Mouse (Mus musculus): Measurements from ENCODE around the gene Gm42715. TPM values are rescaled to one million over a fixed set of nuclear protein-coding genes. Genes with fewer than 3 reads are reported as not detected.

The Gm42715 gene
- polyA plus RNA-seq, 1 experiment: 7.8 TPM

DNA sequence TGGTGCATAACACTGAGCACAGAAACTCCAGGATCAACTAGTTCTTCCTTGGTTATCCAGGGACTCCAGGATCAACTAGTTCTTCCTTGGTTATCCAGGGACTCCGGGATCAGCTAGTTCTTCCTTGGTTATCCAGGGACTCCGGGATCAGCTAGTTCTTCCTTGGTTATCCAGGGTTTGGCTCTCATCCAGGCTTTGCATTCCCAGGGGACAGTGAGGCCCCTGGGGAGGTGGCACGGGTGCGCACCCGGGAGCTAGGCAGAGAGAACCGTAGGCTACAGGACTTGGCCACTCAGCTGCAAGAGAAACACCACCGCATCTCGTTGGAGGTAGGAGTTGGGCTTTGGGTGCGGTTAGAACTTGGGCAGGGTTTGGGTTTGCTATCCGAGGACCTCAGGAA, 71.7 kb downstream of the Gm42715 start:
- WGBS: 93% methylated on average over 10 of the region's 10 CpGs
- H3K4me1 ChIP-seq (ENCODE audit: control insufficient read depth, insufficient read depth, low read length): peaks cover 2% of the 10 kb centered on the region
- no peak overlapping the region for H3K4me3 ChIP-seq (replicated peaks; ENCODE audit: control insufficient read depth, low read depth, low read length)
- H3K27ac ChIP-seq (ENCODE audit: control insufficient read depth, insufficient read depth, low read depth, low read length, poor library complexity): no peak overlapping the region
- no peak for TF ChIP-seq CTCF (IDR thresholded peaks at IDR 0.05; ENCODE audit: control insufficient read depth, insufficient read depth, low read length)
- TF ChIP-seq POLR2A (IDR thresholded peaks at IDR 0.05; ENCODE audit: borderline replicate concordance, control insufficient read depth, low read depth, low read length): no peak

DNA sequence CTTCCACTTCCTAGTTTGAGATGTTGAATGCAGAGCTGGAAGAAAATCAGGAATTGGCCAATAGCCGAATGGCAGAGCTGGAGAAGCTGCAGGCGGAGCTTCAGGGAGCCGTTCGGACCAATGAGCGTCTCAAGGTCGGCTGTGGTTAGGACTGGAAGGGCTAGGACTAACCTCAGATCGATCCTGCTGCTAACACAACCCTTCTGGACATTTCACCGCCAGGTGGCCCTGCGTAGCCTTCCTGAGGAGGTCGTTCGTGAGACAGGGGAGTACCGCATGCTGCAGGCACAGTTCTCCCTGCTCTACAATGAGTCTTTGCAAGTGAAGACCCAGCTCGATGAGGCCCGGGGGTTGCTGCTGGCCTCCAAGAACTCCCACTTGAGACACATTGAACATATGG, 73.2 kb downstream of the Gm42715 start:
- no peak for TF ChIP-seq CTCF (IDR thresholded peaks at IDR 0.05; ENCODE audit: control insufficient read depth, insufficient read depth, low read length)
- no peak for TF ChIP-seq POLR2A (IDR thresholded peaks at IDR 0.05; ENCODE audit: borderline replicate concordance, control insufficient read depth, low read depth, low read length)

DNA sequence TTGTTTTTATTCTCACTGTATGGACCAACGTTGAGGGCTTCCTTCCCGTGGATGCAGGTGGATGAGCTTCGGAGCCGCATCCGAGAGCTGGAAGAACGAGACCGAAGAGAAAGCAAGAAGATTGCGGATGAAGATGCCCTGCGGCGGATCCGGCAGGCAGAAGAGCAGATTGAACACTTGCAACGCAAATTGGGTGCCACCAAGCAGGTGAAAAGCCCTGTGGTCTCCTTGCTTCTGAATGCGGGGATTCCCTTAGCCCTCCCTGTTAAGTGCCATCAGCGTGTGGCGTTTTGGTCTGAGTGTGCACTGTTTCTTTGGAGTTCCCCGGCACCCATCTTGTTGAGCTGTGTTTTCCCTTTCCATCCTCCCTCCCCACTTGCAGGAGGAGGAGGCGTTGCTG, 77.4 kb downstream of the Gm42715 start:
- Histone ChIP-seq H3K27ac (ENCODE audit: control insufficient read depth, insufficient read depth, low read depth, low read length, poor library complexity) (no peak overlapping the region), H3K4me3 (replicated peaks; ENCODE audit: control insufficient read depth, low read depth, low read length) (no peak overlapping the region), H3K4me1 (ENCODE audit: control insufficient read depth, insufficient read depth, low read length) (no peaks in the 10 kb centered on the region)
- 96% methylated on average over 17 of the region's 17 CpGs for WGBS
- TF ChIP-seq POLR2A (IDR thresholded peaks at IDR 0.05; ENCODE audit: borderline replicate concordance, control insufficient read depth, low read depth, low read length) (no peak), CTCF (IDR thresholded peaks at IDR 0.05; ENCODE audit: control insufficient read depth, insufficient read depth, low read length) (no peak)

More for the DNA sequence above, 73.2 kb downstream of the Gm42715 start:
- Histone ChIP-seq H3K4me3 (replicated peaks; ENCODE audit: control insufficient read depth, low read depth, low read length) (no peak overlapping the region), H3K4me1 (ENCODE audit: control insufficient read depth, insufficient read depth, low read length) (no peaks in the 10 kb centered on the region; the same call in 1 of the 2 replicates), H3K27ac (ENCODE audit: control insufficient read depth, insufficient read depth, low read depth, low read length, poor library complexity) (no peak overlapping the region)
- WGBS: 94% methylated on average over 14 of the region's 14 CpGs

DNA sequence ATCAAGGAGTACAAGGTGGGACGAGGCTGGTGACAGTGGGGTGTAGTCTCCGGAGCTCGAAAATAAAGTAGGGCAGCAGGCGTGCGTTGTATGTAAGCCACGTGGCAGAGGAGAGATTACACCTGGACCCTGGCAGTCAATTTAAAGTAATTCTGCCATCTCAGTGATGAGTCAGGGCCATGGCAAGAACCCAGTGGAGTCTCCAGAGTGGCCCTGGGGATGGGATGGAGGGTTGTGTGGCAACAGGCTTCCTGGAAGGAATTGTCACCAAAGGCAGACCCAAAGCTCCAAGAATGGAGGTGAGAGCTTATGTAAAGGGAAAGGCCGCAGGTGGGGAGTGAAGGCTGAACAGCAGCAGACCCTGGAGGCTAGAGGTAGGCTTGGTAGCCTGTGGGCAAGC, 81.2 kb downstream of the Gm42715 start:
- Histone ChIP-seq H3K27ac (ENCODE audit: control insufficient read depth, insufficient read depth, low read depth, low read length, poor library complexity) (no peak overlapping the region), H3K4me1 (ENCODE audit: control insufficient read depth, insufficient read depth, low read length) (no peaks in the 10 kb centered on the region), H3K4me3 (replicated peaks; ENCODE audit: control insufficient read depth, low read depth, low read length) (no peak overlapping the region)
- WGBS: 91% methylated on average over 7 of the region's 7 CpGs
- no peak for TF ChIP-seq CTCF (IDR thresholded peaks at IDR 0.05; ENCODE audit: control insufficient read depth, insufficient read depth, low read length)
- TF ChIP-seq POLR2A (IDR thresholded peaks at IDR 0.05; ENCODE audit: borderline replicate concordance, control insufficient read depth, low read depth, low read length): no peak

DNA sequence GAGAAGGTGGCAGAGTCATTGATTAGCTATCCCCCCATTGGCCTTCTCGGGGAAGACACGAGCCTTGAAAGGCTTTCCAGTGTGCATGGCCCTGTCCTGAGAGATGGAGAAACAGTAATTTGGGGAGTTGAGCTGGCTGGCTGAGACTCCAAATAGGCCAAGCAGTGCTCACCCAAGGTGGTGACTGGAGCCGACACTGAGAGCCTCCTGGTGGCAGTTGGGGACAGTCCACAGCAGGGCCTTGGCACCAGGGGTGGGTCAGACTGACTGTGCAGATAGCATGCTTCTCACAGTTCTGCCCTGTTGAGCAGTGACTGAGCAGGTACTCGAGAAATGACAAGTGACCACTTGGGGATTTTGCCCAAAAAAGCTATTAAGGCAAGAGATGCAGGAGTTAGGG, 82.4 kb downstream of the Gm42715 start:
- 85% methylated on average over 4 of the region's 4 CpGs for WGBS
- TF ChIP-seq CTCF (IDR thresholded peaks at IDR 0.05; ENCODE audit: control insufficient read depth, insufficient read depth, low read length) (no peak), POLR2A (IDR thresholded peaks at IDR 0.05; ENCODE audit: borderline replicate concordance, control insufficient read depth, low read depth, low read length) (no peak)

DNA sequence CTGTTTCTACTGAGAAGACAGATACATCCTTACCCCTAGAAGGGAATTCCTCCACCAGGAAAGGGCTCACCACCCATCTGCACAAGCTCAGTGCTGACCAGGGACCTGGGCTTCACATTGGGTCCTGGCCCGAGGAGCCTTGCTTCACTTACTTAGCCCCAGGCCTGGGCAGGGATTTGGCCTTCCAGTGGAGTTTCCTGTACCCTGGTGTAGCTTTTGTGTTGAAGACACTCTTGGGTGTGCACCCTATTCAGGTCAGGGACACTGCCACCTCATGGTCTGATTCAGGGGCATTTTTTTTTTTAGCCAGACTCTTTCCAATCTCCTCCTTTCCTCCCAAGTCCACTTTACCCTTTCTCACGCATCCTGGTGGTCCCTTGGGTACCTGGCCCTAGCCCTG, 83.5 kb downstream of the Gm42715 start:
- no peak overlapping the region for H3K4me3 ChIP-seq (replicated peaks; ENCODE audit: control insufficient read depth, low read depth, low read length)
- H3K4me1 ChIP-seq (ENCODE audit: control insufficient read depth, insufficient read depth, low read length): no peaks in the 10 kb centered on the region
- TF ChIP-seq CTCF (IDR thresholded peaks at IDR 0.05; ENCODE audit: control insufficient read depth, insufficient read depth, low read length) (no peak), POLR2A (IDR thresholded peaks at IDR 0.05; ENCODE audit: borderline replicate concordance, control insufficient read depth, low read depth, low read length) (no peak)
- WGBS: 85% methylated on average over 2 of the region's 2 CpGs
- H3K27ac ChIP-seq (ENCODE audit: control insufficient read depth, insufficient read depth, low read depth, low read length, poor library complexity): no peak overlapping the region

More for the DNA sequence above, 82.4 kb downstream of the Gm42715 start:
- H3K4me3 ChIP-seq (replicated peaks; ENCODE audit: control insufficient read depth, low read depth, low read length): no peak overlapping the region
- H3K4me1 ChIP-seq (ENCODE audit: control insufficient read depth, insufficient read depth, low read length): no peaks in the 10 kb centered on the region
- no peak overlapping the region for H3K27ac ChIP-seq (ENCODE audit: control insufficient read depth, insufficient read depth, low read depth, low read length, poor library complexity)

DNA sequence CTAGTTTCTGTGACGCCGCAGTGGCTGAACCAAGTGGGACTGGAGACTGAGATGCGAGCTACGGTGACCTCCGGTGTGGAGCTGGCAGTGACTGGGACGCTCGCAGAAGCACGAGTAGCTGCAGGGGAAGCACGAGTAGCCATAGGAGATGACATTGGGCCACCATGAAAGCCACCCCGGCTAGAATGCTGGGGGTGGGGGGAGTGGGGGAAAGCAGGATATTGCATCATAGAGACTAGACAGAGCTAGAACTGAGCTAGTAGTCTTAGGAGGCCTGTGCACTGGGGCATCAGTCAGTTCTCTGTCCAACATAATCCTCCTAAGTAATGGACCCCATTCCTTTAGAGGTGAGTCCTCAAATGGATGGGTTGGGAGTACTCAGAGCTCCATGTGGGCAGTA, 84.9 kb downstream of the Gm42715 start:
- H3K4me3 ChIP-seq (replicated peaks; ENCODE audit: control insufficient read depth, low read depth, low read length): no peak overlapping the region
- WGBS: 70% methylated on average over 10 of the region's 10 CpGs
- H3K4me1 ChIP-seq (ENCODE audit: control insufficient read depth, insufficient read depth, low read length): no peaks in the 10 kb centered on the region
- TF ChIP-seq CTCF (IDR thresholded peaks at IDR 0.05; ENCODE audit: control insufficient read depth, insufficient read depth, low read length): no peak
- no peak for TF ChIP-seq POLR2A (IDR thresholded peaks at IDR 0.05; ENCODE audit: borderline replicate concordance, control insufficient read depth, low read depth, low read length)
- no peak overlapping the region for H3K27ac ChIP-seq (ENCODE audit: control insufficient read depth, insufficient read depth, low read depth, low read length, poor library complexity)

DNA sequence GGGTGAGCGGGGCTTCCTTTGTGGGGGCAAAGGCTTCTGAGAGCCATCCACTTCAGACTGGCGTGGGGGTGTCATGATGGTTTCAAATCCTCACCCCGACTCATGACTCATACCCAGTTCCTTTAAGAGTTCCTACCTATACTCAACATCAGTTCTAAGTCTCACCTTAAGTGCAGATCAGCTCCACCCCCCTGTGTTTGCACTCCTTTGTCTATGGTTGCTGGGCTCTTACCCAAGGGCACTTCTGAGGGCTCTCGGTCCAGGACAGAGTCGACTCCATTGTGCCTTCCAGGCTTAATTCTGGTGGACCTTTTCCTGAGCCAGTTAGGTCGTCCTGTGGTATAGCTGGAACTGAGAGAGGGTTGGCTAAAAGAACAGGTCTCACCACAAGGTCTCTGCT, 87.8 kb downstream of the Gm42715 start:
- no peak overlapping the region for H3K27ac ChIP-seq (ENCODE audit: control insufficient read depth, insufficient read depth, low read depth, low read length, poor library complexity)
- TF ChIP-seq POLR2A (IDR thresholded peaks at IDR 0.05; ENCODE audit: borderline replicate concordance, control insufficient read depth, low read depth, low read length) (no peak), CTCF (IDR thresholded peaks at IDR 0.05; ENCODE audit: control insufficient read depth, insufficient read depth, low read length) (no peak)
- no peak overlapping the region for H3K4me3 ChIP-seq (replicated peaks; ENCODE audit: control insufficient read depth, low read depth, low read length)
- no peaks in the 10 kb centered on the region for H3K4me1 ChIP-seq (ENCODE audit: control insufficient read depth, insufficient read depth, low read length)
- WGBS: 64% methylated on average over 6 of the region's 6 CpGs

DNA sequence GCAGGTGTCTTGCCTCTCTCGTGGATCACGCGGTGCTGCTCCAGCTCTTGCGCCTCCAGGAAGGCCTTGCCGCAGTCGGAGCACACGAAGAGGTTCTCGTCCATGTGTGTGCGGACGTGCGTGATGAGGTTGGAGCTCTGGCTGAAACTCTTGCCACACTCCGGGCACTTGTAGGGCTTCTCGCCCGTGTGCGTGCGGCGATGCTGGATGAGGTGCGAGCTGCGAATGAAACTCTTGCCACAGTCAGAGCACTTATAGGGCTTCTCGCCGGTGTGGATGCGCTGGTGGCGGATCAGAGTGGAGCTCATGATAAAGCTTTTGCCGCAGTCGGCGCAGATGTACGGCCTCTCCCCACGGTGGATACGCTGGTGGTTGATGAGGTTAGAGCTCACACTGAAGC, 91.6 kb downstream of the Gm42715 start:
- H3K4me3 ChIP-seq (replicated peaks; ENCODE audit: control insufficient read depth, low read depth, low read length): no peak overlapping the region
- H3K4me1 ChIP-seq (ENCODE audit: control insufficient read depth, insufficient read depth, low read length): no peaks in the 10 kb centered on the region
- WGBS: 93% methylated on average over 29 of the region's 29 CpGs
- no peak overlapping the region for H3K27ac ChIP-seq (ENCODE audit: control insufficient read depth, insufficient read depth, low read depth, low read length, poor library complexity)
- no peak for TF ChIP-seq POLR2A (IDR thresholded peaks at IDR 0.05; ENCODE audit: borderline replicate concordance, control insufficient read depth, low read depth, low read length)
- no peak for TF ChIP-seq CTCF (IDR thresholded peaks at IDR 0.05; ENCODE audit: control insufficient read depth, insufficient read depth, low read length)

Data from bone marrow, adult 2 months (tissue).